Mouse (Mus musculus) gastrocnemius, adult 2 months (tissue): Measurements from ENCODE around the gene Plek2. TPM values are rescaled to one million over a fixed set of nuclear protein-coding genes. Genes with fewer than 3 reads are reported as not detected.
A peak's percentile ranks its signal among the peaks of the same experiment; 100 is the strongest.
"Not testable (repeated sequence)": the region's sequence is repeated elsewhere in the genome, so short reads cannot be mapped to it uniquely, and the experiment has no call there.

Experiments
- DNase-seq: peaks from one replicate; pipeline ENCODE4 v3.0.0; 2022
- H3K27ac ChIP-seq: fragments of 200-600 bp; 2 replicates; pipeline ENCODE4 v1.8.1; 2022; ENCODE audit warnings: mild to moderate bottlenecking
- H3K4me3 ChIP-seq: fragments of 200-600 bp; 2 replicates; pipeline ENCODE4 v1.8.1; 2022; ENCODE audit warnings: mild to moderate bottlenecking, moderate library complexity
- CTCF ChIP-seq: fragments of 200-600 bp; IDR thresholded peaks from 2 replicates; pipeline ENCODE4 v1.8.1; 2022; ENCODE audit warnings: antibody characterized with exemption, mild to moderate bottlenecking, moderate library complexity
- intact Hi-C: fragments of 180-260 bp; cut with DNase I; formaldehyde crosslinking; loops from one replicate; pipeline ENCODE4 v1.15.1; 2025
- long read RNA-seq, 2 experiments: library from polyadenylated mRNA; stranded (forward); transcript quantifications; one replicate each; pipeline ENCODE4 v2.0.0; 2021
- total RNA-seq, 2 experiments: library from RNA; stranded (reverse); gene quantifications; 2 replicates each; pipeline ENCODE4 v1.2.3; 2021

Gene Plek2
- total RNA-seq = under 1 TPM; 0.20 to 0.28 TPM
- long read RNA-seq, experiment 1, partial matches to known transcripts = 0 of 1 reads
- long read RNA-seq, experiment 1, other reads (novel, unspliced or antisense) = 1 of 1 reads
- long read RNA-seq, experiment 2 = 0 reads

DNA sequence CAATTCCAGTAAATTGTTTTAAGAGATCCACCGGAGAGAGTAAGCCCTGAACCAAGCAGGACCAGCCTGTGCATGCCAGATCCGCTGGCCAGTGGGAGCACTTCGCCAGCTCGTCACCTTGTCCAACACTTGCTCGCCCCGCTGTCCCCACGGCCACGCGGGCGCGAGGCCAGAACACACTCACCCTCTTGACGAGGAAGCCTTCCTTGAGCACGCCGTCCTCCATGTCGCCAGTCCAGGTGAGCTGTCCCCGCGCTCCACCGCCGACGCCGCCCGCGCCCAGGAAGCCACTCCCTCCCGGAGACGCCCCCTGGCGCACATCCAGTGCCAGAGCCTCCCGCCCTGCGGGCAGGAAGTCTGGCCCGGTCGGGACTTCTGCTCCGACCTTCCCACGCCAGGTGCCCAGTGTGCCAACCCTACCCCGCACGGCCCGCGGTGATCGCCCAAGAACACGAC, at the start of gene Plek2:
Gene Plek2, minus strand, starts transcription at position 258 of the 456 bp plus-strand sequence.
- intact Hi-C loops = no loop called here
- peak within 1 kb of the TSS; percentile 70 for H3K4me3 ChIP-seq
- no peak within 1 kb of the TSS for H3K27ac ChIP-seq
- peak; percentile 79 for DNase-seq
- peak; percentile 10; the same call in 1 of the 2 replicates for TF ChIP-seq CTCF

DNA sequence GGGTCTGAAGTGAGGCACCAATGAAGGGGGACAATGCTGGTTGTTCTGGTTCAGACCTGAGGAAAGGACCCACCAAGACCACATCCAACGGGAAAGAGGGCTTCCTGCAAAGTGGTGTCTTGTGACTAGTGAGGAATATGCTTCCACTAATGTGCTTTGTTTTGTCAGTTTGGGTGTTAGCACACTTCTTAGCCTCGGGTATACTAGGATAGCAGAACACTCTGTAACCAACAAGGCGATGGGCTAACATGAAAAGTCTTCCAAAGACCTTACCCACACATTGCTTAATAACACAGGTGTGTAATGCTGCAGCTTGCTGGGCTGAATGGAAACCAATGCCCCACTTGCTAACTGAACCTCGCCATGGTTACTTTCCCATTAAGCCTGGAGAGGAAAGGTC, 49.6 kb upstream of the Plek2 start:
- Histone ChIP-seq H3K27ac (no peak overlapping the region), H3K4me3 (no peak overlapping the region)
- no peak for TF ChIP-seq CTCF
- intact Hi-C loops = no loop called here
- DNase-seq = no peak

DNA sequence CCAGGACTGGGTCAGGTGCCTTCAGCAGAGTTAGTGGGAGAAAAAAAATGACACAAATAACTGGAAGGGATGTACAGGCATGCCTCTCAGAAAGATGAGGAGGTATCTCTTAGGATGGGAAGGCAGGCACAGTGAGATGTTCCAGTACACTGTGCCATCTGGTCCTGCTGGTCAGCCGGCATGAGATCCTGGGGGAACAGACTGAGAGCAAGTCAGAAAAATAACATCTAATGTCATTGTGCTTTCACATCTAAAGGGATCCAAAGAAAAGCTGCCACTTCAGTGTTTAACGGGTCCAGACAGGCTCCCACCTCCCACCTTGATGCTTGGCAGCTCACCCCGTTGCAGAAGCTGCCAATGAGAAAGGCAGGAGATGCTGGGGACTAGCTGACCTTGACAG, 45.7 kb upstream of the Plek2 start:
- intact Hi-C loops = loop anchor here (2.0 kb wide), 1 partner anchor 18 kb away; no protein-coding TSS in a partner anchor
- no peak overlapping the region for H3K4me3 ChIP-seq
- no peak for TF ChIP-seq CTCF
- DNase-seq = no peak
- peak overlapping the region; percentile 57 for H3K27ac ChIP-seq

DNA sequence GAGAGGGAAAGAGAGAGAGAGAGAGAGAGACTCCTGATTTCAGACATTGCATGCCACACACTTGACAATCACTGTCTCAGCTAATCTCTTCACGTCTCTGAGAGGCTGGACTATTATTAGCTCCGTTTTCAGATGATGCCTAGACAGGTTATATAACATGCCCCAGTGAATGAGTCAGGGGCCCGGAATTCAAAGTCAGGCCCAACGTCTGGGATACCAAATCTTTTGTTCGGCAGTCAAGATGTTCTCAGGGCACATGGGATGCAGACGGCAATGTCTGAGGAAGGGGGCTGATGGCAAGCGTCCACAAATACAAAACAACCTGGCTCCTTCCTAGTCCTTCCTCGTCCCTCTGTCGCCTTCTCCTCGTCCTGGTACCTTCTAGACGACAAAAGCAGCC, 45.3 kb upstream of the Plek2 start:
- peak; percentile 38 for DNase-seq

DNA sequence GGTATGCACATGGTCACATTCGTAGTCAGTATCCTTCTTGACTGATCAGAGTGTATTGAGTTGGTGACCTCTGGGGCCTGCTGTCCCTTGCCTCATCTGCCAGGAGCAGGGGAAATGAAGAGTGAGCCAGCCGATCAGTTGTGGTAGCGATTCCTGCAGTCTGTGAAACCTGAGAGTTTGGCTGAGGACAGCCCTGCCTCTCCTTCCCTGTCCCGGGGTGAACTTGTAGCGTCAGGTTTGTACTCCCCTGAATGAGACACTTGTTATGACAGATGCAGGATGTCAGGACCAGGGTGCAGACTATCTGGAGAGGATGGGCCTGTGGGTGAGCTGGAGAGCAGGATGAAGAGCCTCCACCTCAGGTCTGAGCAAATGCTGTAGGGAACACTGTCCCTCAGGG, 40.9 kb upstream of the Plek2 start:
- intact Hi-C loops = loop anchor here (2.0 kb wide), 1 partner anchor 37 kb away; no protein-coding TSS in a partner anchor
- DNase-seq = peak; percentile 76
- H3K4me3 ChIP-seq = no peak overlapping the region

More for the DNA sequence above, 45.3 kb upstream of the Plek2 start:
- intact Hi-C loops = loop anchor here (2.0 kb wide), 1 partner anchor 19 kb away; no protein-coding TSS in a partner anchor
- no peak for TF ChIP-seq CTCF
- no peak overlapping the region for H3K4me3 ChIP-seq
- H3K27ac ChIP-seq = peak overlapping the region; percentile 57

DNA sequence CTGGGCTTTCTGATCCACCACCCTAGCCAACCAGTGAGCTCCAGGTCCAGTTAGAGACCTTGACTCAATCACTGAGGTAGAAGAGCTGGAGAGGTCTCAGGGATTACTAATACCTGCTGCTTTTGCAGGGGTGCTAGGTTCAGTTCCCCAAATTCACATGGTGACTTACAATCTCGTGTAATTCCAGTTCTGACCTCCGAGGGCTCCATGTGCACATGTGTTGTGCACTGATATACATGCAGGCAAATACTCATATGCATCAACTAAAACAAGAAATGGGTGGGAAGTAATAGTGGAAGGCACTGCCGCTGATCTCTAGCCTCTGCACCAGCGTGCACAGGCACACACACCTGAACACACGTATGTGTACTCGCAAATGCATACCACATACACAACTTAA, 40.4 kb upstream of the Plek2 start:
- no peak for DNase-seq
- Histone ChIP-seq H3K27ac (peak overlapping the region; percentile 67), H3K4me3 (no peak overlapping the region)
- intact Hi-C loops = loop anchor here (2.0 kb wide), 1 partner anchor 38 kb away; no protein-coding TSS in a partner anchor
- TF ChIP-seq CTCF = peak; percentile 40

More for the DNA sequence above, 40.9 kb upstream of the Plek2 start:
- no peak for TF ChIP-seq CTCF
- peak overlapping the region; percentile 67 for H3K27ac ChIP-seq

DNA sequence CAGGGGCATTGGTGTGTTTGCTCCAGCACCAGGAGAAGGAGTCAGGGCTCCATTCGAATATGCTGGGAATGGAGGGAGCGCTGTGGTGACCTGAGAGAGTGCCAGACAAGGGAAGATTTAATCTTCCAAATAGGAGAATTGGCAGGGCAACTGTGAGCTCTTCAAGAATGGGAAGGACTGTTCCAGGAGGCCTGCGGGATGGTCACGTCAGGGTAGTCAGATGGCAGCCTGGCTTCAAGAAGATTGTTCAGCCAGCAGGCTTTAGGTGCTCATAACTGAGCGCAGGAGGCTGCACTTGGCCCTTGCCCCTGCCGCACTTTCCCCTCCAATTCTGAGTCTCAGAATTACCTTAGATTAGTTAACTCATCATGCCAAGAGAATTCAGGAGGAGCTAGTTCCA, 36.2 kb upstream of the Plek2 start:
- TF ChIP-seq CTCF = no peak
- no peak overlapping the region for H3K27ac ChIP-seq
- DNase-seq = no peak
- intact Hi-C loops = no loop called here
- no peak overlapping the region for H3K4me3 ChIP-seq

DNA sequence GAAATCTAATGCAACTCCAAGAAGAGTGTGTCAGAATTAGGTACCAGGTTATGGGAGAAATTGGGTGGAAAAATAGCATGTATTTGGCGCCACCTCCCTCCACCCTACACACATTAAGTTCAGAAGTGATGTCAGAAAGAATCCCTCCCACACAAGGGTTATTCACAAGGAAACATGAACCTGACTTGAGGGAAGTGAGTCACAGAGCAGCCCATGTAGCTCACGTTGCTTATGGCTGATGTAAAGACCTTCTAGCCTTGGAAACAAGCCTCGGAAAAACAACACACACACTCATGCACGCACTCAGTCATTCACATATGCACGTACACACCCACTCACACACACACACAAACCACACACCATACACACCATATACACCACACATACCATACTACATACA, 33.3 kb upstream of the Plek2 start:
- DNase-seq = no peak
- Histone ChIP-seq H3K4me3 (no peak overlapping the region), H3K27ac (no peak overlapping the region)
- TF ChIP-seq CTCF = no peak
- intact Hi-C loops = no loop called here

DNA sequence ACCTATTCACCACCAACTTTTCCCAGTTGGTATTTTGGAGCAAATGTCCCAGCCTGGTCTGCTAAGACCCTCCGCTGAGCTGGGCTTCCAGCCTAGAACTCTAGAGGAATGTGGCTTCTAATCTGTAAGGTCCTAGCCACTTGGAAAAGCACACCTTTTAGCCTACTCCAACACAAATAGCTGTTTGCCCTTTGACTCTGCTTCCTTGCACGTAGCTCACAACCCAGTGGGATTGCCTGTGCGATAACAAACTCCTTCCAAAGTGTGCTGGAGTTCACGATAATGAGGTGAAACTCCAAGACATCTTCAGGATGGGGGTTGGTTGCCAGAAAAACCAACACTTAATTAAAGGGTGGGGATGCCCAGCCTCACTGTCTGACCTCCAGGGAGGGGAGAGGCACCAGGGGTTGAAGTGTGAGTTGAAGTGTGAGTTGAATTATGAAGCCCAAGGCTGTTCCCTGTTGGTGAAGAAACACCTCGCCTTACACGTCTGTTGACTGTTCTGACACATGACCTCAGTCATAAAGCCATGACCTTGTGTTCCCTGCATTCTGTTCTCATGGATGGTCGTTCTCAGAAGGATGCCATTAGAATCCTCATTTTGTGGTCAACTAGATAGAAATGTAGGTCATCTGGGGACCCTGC, 32.8 kb upstream of the Plek2 start:
- intact Hi-C loops = loop anchor here (5.0 kb wide), 1 partner anchor 63 kb away; no protein-coding TSS in a partner anchor
- no peak for TF ChIP-seq CTCF
- H3K27ac ChIP-seq = no peak overlapping the region
- no peak for DNase-seq
- no peak overlapping the region for H3K4me3 ChIP-seq

DNA sequence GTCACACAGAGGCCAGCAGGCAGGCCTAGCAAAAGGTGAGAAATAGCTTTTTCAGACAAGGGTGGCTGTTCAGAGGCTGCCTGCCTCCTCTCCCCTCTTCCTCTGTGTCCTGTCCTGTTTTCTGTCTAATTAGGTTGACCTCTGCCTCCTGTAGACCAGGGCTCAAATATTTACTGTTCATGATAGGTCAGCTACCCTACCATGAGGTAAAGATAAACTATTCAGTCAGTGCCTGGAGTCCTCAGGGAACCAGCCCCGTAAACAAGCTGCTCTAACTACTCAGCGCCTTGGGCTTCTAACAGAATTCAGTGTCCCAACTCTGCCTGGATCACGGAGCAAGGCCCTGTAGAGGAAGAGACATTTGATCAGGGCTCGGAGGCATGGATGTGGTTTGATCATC, 29.7 kb upstream of the Plek2 start:
- no peak overlapping the region for H3K27ac ChIP-seq

DNA sequence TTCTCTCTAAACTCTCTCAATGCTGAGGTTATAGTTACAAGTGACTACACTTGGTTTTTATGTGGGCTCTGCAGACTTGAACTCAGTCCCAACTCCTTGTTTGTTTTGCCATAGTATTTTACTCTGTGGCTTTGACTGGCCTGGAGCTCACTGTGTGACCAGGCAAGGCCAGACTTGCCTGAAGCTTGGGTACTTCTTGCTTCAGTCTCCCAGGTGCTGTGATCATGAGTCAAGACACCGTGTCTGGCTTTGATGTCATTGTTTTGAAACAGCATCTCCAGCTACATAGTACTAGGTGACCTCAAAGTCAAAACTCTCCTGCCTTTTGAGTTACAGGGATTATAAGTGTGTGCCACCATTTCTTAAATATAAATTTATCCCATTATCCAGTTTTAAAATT, 23.1 kb upstream of the Plek2 start:
- no peak overlapping the region for H3K4me3 ChIP-seq
- TF ChIP-seq CTCF = no peak
- intact Hi-C loops = no loop called here

More for the DNA sequence above, 29.7 kb upstream of the Plek2 start:
- no peak for TF ChIP-seq CTCF
- H3K4me3 ChIP-seq = no peak overlapping the region
- intact Hi-C loops = loop anchor here (5.0 kb wide), 1 partner anchor 66 kb away; no protein-coding TSS in a partner anchor
- DNase-seq = no peak

DNA sequence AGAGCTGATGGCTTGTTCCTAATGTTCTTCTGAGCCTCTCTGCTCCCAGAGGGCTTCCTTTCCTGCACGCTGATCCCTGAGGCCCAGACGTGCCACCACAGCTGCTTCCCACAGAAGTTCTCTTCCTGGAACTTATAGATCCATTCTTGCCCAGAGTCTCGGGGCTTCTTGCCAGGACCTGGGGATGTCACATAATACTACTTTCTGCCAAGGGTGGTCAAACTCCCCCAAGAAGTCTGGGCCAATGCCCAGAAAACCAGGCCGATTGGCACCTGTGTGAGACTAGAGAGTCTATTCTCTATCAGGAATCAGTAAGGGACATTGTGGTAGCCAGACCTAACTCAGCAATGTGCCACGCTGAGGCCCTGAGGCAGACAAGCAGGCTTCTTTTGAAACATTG, 20.5 kb upstream of the Plek2 start:
- H3K27ac ChIP-seq = no peak overlapping the region
- H3K4me3 ChIP-seq = no peak overlapping the region
- intact Hi-C loops = no loop called here

More for the DNA sequence above, 23.1 kb upstream of the Plek2 start:
- DNase-seq = no peak
- no peak overlapping the region for H3K27ac ChIP-seq

DNA sequence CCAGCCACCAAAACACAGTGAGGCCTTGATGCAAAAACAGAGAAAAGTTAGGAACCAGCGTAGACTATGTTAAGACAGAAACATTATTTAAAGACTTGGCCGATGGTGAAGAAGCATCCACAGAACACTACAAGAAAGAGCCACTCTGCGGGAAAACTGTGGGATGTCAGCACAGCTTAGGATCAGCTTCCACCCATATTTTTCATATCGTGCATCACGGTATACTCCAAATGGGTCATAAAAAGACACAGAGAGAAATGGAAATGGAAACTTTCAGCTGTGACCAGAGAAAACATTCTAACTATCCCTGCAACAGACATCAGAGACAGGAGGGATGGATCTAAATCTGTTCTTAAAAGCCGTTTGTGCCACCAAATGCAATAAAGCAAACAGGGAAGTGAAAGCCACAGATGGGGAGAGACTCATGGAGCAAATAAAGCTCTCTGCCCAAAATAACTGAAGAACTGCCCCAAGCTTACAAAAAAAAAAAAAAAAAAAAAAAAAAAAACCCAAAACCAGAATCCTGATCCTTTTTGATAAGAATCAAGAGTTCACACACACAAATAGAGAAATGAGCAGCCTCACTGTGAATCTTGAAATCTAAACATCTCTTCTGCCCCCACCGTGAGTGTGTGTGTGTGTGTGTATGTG, 16.9 kb upstream of the Plek2 start:
- no peak overlapping the region for H3K27ac ChIP-seq
- intact Hi-C loops = no loop called here
- TF ChIP-seq CTCF = no peak
- H3K4me3 ChIP-seq = no peak overlapping the region
- no peak for DNase-seq

More for the DNA sequence above, 20.5 kb upstream of the Plek2 start:
- TF ChIP-seq CTCF = no peak
- no peak for DNase-seq

DNA sequence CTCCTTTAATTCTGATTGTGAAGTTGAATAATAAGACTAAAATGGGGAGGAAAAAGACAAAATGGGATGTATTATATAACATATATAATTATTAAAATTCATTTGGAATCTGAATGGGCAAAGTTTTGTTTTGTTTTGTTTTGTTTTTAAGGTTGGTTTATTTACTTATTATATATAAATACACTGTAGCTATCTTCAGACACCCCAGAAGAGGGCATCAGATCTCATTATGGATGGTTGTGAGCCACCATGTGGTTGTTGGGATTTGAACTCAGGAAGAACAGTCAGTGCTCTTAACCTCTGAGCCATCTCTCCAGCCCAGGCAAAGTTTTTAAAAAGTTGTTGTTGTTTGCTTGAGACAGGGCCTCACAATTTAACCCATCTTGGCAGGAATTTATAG, 16.2 kb upstream of the Plek2 start:
- DNase-seq, intact Hi-C loops, H3K4me3 ChIP-seq, H3K27ac ChIP-seq: not testable (repeated sequence)
